Mouse (Mus musculus) left cerebral cortex, postnatal 25 days (tissue): ENCODE measurements at regions not wholly inside any gene's neighbourhood (a gene's known extent, or its start where the extent isn't known, plus 50 kb on each side); places are given as distances from the start of the nearest gene placed in this dataset.

Experiments
- DNase-seq, 2 experiments: peaks; one replicate each; pipeline ENCODE4 v3.0.0; 2022; ENCODE audit warnings: low spot score in 2 of 2, mixed read lengths in 1 of 2
- intact Hi-C: fragments of 180-260 bp; cut with DNase I; formaldehyde crosslinking; loops from one replicate; pipeline ENCODE4 v1.15.1; 2025

DNA sequence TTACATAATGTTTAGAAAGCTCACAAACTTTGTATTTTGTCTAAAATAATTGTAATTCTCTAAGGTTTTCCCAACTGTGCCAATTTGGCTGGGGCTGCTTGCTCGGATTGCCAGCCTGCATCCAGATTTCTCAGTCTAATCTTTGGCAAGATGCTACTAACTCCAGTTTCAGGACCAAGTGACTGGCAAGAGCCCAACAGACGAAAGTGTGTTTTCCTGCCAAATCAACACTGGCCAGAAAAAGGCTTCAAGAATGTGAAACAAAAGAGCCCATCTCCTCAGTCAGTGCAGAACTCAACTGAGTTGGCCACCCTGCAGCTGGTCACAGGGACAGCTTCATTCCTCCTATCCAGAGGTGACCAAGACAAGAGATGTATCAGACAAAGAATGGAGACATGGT lies 627.3 kb upstream of the Acvr2a start:
- peak; percentile 62 to 82 for DNase-seq
- intact Hi-C loops = no loop called here

DNA sequence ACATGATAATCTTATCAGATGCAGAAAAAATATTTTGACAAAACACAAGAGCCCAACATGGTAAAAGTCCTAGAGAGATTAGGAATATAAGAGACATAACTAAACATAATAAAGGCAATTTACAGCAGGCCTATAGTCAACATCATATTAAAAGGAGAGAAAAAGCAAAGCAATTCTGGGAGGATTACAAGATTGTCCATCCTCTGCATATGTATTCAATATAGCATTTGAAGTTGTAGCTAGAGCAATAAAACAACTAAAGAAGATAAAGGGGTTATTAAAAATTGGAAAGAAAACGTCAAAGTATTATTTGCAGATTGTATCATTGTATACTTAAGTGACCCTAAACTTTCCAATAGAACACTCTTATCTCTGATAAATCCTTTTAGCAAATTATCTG lies 602.1 kb upstream of the Acvr2a start:
- no peak for DNase-seq
- intact Hi-C loops = no loop called here

DNA sequence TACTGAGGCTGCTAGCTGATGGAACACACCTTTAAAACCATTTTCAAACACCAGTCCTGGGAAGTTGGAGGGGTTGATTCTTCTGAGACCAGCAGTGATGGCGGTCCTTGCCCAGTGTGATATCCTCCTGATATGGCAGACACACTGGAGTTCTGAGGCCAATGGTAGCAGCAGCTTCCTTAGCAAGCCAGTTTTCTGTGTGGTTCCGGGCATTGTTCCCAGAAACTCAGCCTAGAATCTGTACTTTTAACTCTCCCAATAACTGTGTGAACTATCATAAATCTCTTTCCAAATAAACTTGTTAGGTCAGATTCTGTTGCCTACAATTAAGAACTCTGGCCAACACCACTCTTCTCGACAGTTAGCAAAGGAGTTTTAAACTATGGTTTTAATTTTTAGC lies 593.1 kb upstream of the Acvr2a start:
- intact Hi-C loops = no loop called here
- DNase-seq = no peak

DNA sequence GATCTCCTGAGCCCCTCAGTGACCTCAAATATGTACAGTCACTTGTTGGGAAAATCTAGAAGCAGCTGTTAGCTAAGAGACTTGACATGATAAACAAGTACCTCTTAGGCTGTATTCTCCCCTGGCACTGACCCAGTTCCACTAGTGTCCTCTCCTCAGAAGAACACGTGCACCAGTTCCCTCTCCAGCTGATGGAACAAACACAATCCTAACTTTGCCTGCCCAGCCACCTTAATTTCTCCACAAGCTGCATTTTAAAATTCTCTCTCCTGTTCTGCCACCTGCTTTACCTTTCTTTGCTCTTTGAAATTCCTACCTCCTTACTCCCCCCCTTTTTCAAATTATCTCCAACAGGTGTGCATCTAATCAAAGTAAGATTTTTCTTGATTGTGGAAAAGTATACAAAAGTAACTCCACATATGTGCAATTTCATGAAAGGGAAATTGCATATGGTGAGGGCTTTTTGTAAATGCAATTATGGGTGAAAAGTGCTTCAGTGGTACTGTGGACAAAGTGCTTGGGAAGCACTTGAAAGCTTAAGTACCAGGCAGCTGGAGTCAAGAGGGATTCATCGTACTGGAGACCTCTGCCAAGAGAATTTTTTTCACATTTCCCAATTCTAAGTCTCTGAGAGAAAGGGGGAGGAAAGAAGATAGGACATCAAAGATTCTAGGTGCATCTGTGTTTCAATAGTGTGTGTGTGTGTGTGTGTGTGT lies 590.7 kb upstream of the Acvr2a start:
- intact Hi-C loops = no loop called here
- no peak for DNase-seq

DNA sequence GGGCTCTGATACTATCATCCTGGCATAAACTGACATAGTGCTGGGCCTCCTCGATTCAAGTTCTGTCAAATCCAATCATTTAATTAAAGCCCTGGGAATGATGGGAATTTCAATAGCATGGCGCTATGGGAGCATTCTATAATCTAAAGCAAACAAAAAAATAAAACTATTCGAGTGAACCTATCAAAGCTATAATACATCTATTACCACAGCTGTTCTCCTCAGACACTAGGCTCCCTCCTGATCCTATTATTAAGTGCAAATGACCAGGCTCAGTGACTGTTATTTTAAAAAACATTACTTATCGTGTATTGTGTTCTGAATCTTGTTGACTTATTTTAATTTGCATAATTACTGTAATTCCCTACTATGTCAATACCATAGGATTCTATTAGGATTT lies 563.7 kb upstream of the Acvr2a start:
- intact Hi-C loops = no loop called here

DNA sequence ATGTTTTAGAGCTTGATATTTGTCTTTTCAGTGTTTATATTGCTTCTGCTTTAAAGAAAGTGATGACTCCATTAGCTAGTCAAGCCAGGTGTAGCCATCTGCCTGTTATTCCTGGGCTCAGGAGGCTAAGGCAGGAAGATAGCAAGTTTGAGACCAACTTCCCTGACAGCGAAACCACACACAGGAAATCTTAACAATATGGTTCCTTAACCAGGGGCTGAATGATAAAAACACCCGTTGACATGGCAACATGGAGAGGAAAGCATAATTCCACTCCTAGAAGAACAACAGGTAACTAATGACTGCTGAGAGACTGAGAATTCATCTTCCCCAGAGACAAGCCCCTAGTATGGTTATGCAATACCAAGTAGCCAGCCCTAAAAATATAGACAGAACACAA lies 553.6 kb upstream of the Acvr2a start:
- DNase-seq = no peak
- intact Hi-C loops = no loop called here

More for the DNA sequence above, 563.7 kb upstream of the Acvr2a start:
- no peak for DNase-seq
